Mouse (Mus musculus): ENCODE data around the gene Pwwp2b. TPM values are rescaled to one million over a fixed set of nuclear protein-coding genes. Genes with fewer than 3 reads are reported as not detected.

The Pwwp2b gene
- polyA plus RNA-seq, 1 experiment from 2014 or later, result 16.0 TPM

DNA sequence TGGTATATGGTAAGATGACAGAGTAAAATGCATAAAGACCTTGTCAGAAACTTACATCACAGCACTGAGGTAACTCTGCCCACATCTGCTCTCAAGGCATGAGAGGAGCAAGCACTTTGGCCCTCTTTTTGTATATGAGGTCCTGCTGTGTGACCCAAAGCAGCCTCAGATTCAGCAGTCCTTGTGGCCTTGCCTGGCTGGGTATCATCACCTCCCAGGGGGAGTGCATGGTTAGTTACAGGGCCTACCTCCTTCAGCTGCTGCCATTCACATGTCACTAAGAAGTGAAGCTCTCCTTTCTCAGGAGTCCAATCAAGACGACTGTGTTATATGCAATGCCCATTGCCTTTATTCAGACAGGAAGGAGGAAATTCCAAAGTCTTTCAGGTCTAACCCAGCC, 32.8 kb upstream of the Pwwp2b start:
- Histone ChIP-seq H3K27me3 (no peaks in the 10 kb centered on the region), H3K36me3 (no peaks in the 10 kb centered on the region), H3K9me3 (no peaks in the 10 kb centered on the region), H3K4me2 (no peak overlapping the region), H3K9ac (no peak overlapping the region), H3K27ac (no peak overlapping the region), H3K4me1 (peaks cover 14% of the 10 kb centered on the region), H3K4me3 (no peak overlapping the region)
- WGBS, result 78% methylated on average over 1 of the region's 1 CpGs
- no peak for ATAC-seq (ENCODE audit: insufficient number of reproducible peaks, insufficient read depth, low FRiP score, low TSS enrichment, low read depth)

DNA sequence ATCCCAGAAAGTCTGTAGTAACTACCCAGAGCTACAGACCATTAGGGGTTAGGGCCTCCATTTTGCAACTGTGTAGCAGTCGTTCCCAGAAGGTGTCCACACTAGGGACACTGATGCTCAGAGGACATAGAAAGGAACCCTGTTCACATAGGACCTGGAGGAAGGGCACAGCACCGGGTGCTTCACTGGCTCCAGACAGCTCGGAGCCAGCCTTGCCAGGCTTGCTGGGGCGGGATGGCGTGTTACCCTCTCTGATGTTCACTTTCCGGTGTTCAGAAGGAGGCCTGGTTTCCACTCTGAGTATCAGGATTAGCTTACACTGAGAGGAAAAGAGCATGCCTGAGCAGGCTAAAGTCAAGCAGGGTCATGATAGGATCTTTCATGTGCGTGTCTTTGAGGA, 32.3 kb upstream of the Pwwp2b start:
- Histone ChIP-seq H3K9me3 (no peaks in the 10 kb centered on the region), H3K4me1 (peaks cover 14% of the 10 kb centered on the region), H3K27me3 (no peaks in the 10 kb centered on the region), H3K36me3 (no peaks in the 10 kb centered on the region), H3K9ac (no peak overlapping the region), H3K27ac (no peak overlapping the region), H3K4me2 (no peak overlapping the region), H3K4me3 (no peak overlapping the region)
- WGBS, result 75% methylated on average over 7 of the region's 7 CpGs
- no peak for ATAC-seq (ENCODE audit: insufficient number of reproducible peaks, insufficient read depth, low FRiP score, low TSS enrichment, low read depth)

DNA sequence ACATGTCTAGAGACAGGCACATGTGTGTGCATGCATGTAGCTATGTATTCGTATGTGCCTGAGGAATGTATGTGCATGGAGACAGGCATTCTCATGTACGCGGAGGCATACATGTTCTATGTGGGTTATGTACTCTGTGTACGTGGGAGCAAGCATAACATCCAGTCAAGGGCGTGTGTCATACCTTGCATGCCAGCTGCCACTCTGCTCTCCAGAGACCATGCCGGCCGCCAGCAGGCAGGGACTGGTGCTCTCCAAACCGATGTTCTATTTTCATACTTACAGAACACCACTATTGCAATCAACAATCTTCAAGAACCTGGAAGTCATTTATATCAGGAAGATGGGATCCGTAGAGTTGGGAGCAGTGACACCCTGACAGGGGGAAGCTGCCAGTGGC, 31.8 kb upstream of the Pwwp2b start:
- Histone ChIP-seq H3K27me3 (no peaks in the 10 kb centered on the region), H3K9me3 (no peaks in the 10 kb centered on the region)
- WGBS, result 86% methylated on average over 9 of the region's 9 CpGs

DNA sequence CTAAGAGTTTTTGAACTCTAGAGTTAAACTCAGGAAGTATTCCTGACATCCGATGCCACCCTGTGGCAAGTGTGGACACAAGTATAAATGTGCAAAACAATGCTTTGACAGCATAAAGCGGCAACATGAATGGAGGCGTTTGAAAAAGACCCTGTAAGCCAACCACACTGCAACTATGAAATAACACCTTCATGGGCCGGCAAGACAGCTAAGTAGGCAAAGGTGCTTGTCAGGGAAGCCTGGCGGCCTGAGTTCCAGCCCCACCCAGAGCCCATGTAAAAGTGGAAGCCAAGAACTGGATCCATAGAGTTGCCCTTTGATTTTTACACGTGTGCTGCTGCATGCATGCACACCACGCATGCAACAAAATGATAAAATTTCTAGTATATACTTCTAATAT, 31.2 kb upstream of the Pwwp2b start:
- Histone ChIP-seq H3K27ac (no peak overlapping the region), H3K36me3 (no peaks in the 10 kb centered on the region), H3K4me1 (peaks cover 14% of the 10 kb centered on the region), H3K4me2 (no peak overlapping the region), H3K9me3 (no peaks in the 10 kb centered on the region), H3K4me3 (no peak overlapping the region), H3K27me3 (no peaks in the 10 kb centered on the region), H3K9ac (no peak overlapping the region)
- WGBS, result 82% methylated on average over 7 of the region's 7 CpGs
- ATAC-seq (ENCODE audit: insufficient number of reproducible peaks, insufficient read depth, low FRiP score, low TSS enrichment, low read depth), result no peak

More for the DNA sequence above, 31.8 kb upstream of the Pwwp2b start:
- no peak overlapping the region for H3K4me3 ChIP-seq
- peaks cover 14% of the 10 kb centered on the region for H3K4me1 ChIP-seq
- no peak overlapping the region for H3K9ac ChIP-seq
- no peak overlapping the region for H3K4me2 ChIP-seq
- H3K27ac ChIP-seq, result no peak overlapping the region
- ATAC-seq (ENCODE audit: insufficient number of reproducible peaks, insufficient read depth, low FRiP score, low TSS enrichment, low read depth), result no peak
- H3K36me3 ChIP-seq, result no peaks in the 10 kb centered on the region

DNA sequence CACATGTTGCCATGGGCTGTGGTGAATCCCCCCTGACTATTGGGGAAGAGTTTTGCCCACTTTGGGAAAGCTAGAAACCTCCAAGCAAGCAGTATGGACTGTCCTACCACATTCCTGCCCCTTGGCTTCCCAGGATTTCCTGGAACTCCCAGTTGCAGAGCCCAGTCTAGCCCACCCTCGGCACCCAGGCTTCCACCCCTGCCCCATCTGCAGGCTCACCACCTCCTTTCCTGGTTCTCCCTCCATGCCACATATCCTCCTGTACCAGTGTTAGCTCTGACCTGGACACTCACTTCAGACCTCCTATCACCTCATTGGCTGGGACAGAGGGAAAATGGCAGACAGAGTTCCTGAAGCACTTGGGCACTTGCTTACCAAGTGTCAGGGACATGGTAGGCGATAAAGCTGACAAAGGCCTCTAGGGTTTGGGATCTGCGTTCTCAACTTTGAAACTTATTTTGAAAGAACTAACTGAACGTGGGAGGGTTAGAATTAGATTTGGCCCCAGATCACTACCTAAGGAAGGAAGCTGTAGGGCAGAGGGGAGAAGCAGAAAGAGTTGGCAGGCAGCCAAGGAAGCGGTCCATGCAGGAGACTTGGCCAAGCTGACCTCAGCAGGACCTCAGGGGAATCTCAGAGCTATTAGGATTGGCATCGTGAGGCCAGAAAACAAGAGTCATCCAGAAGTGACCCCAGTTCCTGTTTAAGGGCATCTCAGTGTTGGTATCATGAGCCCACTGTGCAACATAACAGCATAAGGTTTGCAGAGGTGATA, 29.5 kb upstream of the Pwwp2b start:
- no peak overlapping the region for H3K4me2 ChIP-seq
- no peaks in the 10 kb centered on the region for H3K9me3 ChIP-seq
- WGBS, result 65% methylated on average over 6 of the region's 6 CpGs
- no peak for ATAC-seq (ENCODE audit: insufficient number of reproducible peaks, insufficient read depth, low FRiP score, low TSS enrichment, low read depth)
- H3K4me3 ChIP-seq, result no peak overlapping the region
- H3K4me1 ChIP-seq, result peaks cover 5% of the 10 kb centered on the region
- H3K36me3 ChIP-seq, result no peaks in the 10 kb centered on the region
- no peaks in the 10 kb centered on the region for H3K27me3 ChIP-seq
- H3K27ac ChIP-seq, result no peak overlapping the region
- H3K9ac ChIP-seq, result no peak overlapping the region

DNA sequence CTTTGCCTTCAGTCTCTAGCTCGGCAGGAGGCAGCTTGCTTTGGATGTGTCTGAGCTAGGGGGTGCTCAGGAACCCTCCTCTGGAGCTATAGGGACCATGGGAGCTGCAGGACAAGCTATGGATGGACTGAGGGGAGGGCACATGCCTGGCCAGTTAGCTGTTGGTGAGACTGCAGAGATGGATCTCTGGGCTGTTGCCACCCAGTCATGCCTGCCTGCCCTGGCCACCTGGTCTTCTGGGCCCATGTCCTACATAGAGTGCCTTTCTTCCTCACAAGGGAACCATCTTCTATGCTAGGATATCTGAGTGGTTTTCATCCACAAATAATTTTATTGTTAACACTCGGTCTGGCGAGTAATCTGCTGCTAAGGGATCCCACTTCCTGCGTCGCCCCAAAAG, 28.8 kb upstream of the Pwwp2b start:
- Histone ChIP-seq H3K4me3 (no peak overlapping the region), H3K9ac (no peak overlapping the region), H3K4me2 (no peak overlapping the region), H3K9me3 (no peaks in the 10 kb centered on the region), H3K27ac (no peak overlapping the region), H3K36me3 (no peaks in the 10 kb centered on the region), H3K4me1 (peaks cover 4% of the 10 kb centered on the region; the same call in 1 of the 2 replicates), H3K27me3 (no peaks in the 10 kb centered on the region)
- ATAC-seq (ENCODE audit: insufficient number of reproducible peaks, insufficient read depth, low FRiP score, low TSS enrichment, low read depth), result no peak
- WGBS, result 79% methylated on average over 5 of the region's 5 CpGs

DNA sequence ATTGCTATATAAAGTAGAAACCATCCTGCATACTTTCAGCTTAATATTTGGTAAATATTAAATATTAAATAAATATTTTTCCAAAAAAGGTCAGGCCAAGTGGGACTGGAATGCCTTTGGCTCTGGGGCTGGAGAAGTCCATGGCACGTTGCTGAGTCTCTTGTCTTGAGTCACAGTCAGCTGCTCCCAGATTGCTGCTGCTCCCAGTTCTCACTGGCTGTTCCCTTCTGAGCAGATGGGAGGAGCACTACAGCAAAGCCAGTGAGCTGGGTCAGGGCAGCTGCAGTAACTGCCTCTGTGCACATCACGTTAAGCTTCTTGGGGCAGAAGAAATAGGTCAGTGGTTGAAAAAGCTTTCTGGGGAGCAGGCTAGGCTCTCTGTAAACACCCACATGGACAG, 28.0 kb upstream of the Pwwp2b start:
- no peak for ATAC-seq (ENCODE audit: insufficient number of reproducible peaks, insufficient read depth, low FRiP score, low TSS enrichment, low read depth)
- Histone ChIP-seq H3K4me2 (no peak overlapping the region), H3K27ac (no peak overlapping the region), H3K9me3 (no peaks in the 10 kb centered on the region), H3K36me3 (no peaks in the 10 kb centered on the region), H3K4me3 (no peak overlapping the region), H3K9ac (no peak overlapping the region), H3K4me1 (peaks cover 10% of the 10 kb centered on the region; the same call in 1 of the 2 replicates), H3K27me3 (no peaks in the 10 kb centered on the region)
- 35% methylated on average over 2 of the region's 2 CpGs for WGBS

DNA sequence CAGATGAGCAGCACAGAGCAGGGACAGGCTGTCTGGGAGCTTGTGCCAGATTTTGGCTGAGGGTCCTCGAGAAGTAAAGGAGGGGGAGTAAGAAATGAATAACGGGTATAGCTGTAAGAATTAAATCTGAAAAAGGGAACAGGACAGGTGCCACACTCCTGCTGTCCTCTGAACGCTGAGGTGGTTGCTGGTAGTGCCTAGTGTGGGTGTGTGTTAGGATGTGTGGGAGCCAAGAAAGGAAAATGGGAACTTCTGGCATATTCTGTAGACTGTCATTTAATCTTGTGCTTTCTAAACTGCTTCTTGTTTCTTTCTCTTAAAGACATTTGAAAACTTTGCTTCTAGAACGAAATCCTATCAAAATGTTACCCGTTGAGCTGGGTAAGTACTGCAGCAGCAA, 27.2 kb upstream of the Pwwp2b start:
- no peak for ATAC-seq (ENCODE audit: insufficient number of reproducible peaks, insufficient read depth, low FRiP score, low TSS enrichment, low read depth)
- Histone ChIP-seq H3K9me3 (no peaks in the 10 kb centered on the region), H3K4me2 (no peak overlapping the region), H3K4me3 (no peak overlapping the region), H3K4me1 (peaks cover 11% of the 10 kb centered on the region; the same call in 1 of the 2 replicates), H3K27ac (no peak overlapping the region), H3K36me3 (no peaks in the 10 kb centered on the region), H3K27me3 (no peaks in the 10 kb centered on the region), H3K9ac (no peak overlapping the region)
- WGBS, result 83% methylated on average over 5 of the region's 5 CpGs

DNA sequence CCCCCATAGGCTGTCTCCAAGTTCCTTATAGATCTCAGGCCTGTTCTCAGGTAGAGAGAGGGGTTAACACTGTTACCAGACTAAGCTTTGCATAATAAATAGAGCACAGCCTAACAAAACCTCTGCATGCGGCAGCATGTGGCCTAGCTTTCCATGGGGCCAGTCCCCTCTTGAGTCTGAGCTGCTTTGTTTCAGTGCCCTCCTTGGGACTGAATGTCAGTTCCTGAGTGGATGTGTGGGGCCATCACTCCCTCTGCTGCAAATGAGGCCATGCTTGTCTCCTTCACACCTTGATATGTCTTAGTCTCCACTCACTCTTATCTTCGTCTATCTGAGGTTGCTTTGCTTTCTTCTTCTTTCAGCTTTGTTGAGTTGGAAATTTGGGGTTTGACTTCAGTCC, 26.4 kb upstream of the Pwwp2b start:
- no peaks in the 10 kb centered on the region for H3K9me3 ChIP-seq
- peaks cover 11% of the 10 kb centered on the region; the same call in 1 of the 2 replicates for H3K4me1 ChIP-seq
- H3K36me3 ChIP-seq, result no peaks in the 10 kb centered on the region
- no peak overlapping the region for H3K9ac ChIP-seq
- 85% methylated on average over 2 of the region's 2 CpGs for WGBS
- no peak overlapping the region for H3K4me2 ChIP-seq
- no peak overlapping the region for H3K4me3 ChIP-seq
- H3K27ac ChIP-seq, result no peak overlapping the region
- no peaks in the 10 kb centered on the region for H3K27me3 ChIP-seq
- no peak for ATAC-seq (ENCODE audit: insufficient number of reproducible peaks, insufficient read depth, low FRiP score, low TSS enrichment, low read depth)

DNA sequence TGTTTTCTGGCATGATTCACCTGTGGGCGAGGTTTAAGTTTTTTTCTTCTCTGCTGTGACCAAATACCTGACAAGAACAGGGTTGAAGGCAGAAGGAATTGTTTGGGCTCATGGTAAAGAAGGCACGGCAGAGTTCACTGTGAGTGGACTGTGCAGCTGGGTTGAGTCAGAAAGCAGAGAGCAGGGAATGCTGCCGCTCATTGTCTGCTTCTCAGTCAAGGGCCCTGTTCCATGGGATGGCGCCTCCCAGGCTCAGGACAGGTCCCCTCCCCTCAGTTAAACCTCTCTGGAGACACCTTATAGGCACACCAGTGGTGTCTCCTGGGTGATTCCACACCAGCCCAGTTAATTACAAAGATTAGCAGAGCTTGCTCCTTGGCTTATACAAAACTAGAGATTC, 25.9 kb upstream of the Pwwp2b start:
- Histone ChIP-seq H3K4me3 (no peak overlapping the region), H3K36me3 (no peaks in the 10 kb centered on the region)
- no peak for ATAC-seq (ENCODE audit: insufficient number of reproducible peaks, insufficient read depth, low FRiP score, low TSS enrichment, low read depth)

DNA sequence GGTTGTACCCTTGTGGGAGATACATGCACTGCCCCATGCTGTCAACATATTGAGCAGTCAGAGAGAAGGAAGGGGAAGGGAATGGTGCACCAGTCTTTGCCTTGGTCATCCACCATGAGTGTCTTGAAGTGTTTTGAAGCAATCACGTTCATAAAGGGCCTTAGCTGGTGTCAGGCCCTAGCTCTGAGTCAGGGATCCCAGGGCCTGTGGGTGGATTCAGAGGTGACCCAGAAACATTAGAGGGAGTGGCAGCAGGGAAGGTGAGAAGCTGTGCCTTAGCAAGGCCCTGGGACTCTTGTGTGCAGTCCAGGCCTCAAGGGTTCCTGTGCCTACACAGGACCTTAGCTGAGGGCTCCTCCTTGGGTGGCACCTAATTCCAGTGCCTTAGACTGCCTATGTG, 24.2 kb upstream of the Pwwp2b start:
- no peak overlapping the region for H3K4me2 ChIP-seq
- no peaks in the 10 kb centered on the region for H3K36me3 ChIP-seq
- 76% methylated on average over 1 of the region's 1 CpGs for WGBS
- H3K4me1 ChIP-seq, result peaks cover 7% of the 10 kb centered on the region; the same call in 1 of the 2 replicates
- no peaks in the 10 kb centered on the region for H3K27me3 ChIP-seq
- no peak overlapping the region for H3K27ac ChIP-seq
- H3K4me3 ChIP-seq, result no peak overlapping the region
- no peak for ATAC-seq (ENCODE audit: insufficient number of reproducible peaks, insufficient read depth, low FRiP score, low TSS enrichment, low read depth)
- H3K9me3 ChIP-seq, result no peaks in the 10 kb centered on the region
- no peak overlapping the region for H3K9ac ChIP-seq

More for the DNA sequence above, 25.9 kb upstream of the Pwwp2b start:
- H3K4me2 ChIP-seq, result no peak overlapping the region
- H3K9me3 ChIP-seq, result no peaks in the 10 kb centered on the region
- H3K9ac ChIP-seq, result no peak overlapping the region
- no peak overlapping the region for H3K27ac ChIP-seq
- no peaks in the 10 kb centered on the region for H3K27me3 ChIP-seq
- 63% methylated on average over 4 of the region's 4 CpGs for WGBS
- H3K4me1 ChIP-seq, result peaks cover 11% of the 10 kb centered on the region; the same call in 1 of the 2 replicates

DNA sequence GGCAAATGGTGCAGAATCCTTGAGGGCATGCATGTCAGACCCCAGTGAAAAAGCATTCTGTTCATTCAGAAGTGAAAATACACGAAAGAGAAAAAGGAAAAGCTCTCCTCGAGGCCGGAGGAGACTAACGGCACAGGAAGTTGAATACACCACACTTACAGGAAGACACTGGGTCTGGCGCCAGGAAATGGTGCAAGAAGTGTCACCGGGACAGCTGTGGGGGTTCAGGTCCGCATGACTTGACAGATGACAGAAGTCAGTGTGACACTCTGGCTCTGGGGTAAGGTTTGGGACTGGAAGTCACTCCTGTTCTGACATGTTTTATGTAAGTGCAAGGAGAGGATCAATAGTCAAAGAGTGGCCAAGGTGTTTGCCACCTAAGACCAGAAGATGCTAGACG, 23.6 kb upstream of the Pwwp2b start:
- Histone ChIP-seq H3K27me3 (no peaks in the 10 kb centered on the region), H3K27ac (no peak overlapping the region), H3K4me2 (no peak overlapping the region), H3K9ac (no peak overlapping the region), H3K36me3 (no peaks in the 10 kb centered on the region), H3K4me1 (peaks cover 7% of the 10 kb centered on the region; the same call in 1 of the 2 replicates), H3K4me3 (no peak overlapping the region), H3K9me3 (no peaks in the 10 kb centered on the region)
- ATAC-seq (ENCODE audit: insufficient number of reproducible peaks, insufficient read depth, low FRiP score, low TSS enrichment, low read depth), result no peak
- WGBS, result 59% methylated on average over 8 of the region's 8 CpGs

All from embryonic facial prominence, embryonic 13.5 days (tissue).